Mouse (Mus musculus) ES-Bruce4 (cell line): ENCODE data around the gene Ptpn6.

Experiments used
- CTCF ChIP-seq: IDR thresholded peaks from one replicate; pipeline ENCODE4 v1.8.1; 2011; ENCODE audit warnings: low read depth, low read length
- POLR2A ChIP-seq: IDR thresholded peaks from one replicate; pipeline ENCODE4 v1.8.1; 2011; ENCODE audit warnings: low read length; ENCODE audit not compliant: insufficient read depth

DNA sequence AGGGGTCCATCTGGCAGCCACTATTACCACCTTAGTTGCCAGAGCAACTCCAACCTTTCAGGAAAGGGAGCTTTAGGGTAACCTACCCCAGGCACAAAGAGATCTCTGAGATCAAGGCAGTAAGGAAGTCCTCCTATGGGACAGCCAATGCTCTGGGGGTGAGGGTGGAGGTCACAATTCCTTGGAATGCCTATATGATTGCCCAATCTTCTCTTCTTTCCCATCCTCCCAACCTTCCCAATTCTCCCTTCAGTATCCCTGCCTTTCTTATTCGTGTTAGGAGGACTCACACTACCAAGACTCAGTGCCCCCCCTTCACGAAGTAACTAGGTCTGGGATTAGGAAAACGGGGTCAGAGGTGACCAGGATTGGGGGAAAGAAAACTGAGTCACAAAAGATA is 16.8 kb upstream of the Ptpn6 start:
- TF ChIP-seq POLR2A (no peak), CTCF (no peak)
